Mouse (Mus musculus) bone marrow, adult 2 months (tissue): ENCODE data around the gene Stx6. TPM values are rescaled to one million over a fixed set of nuclear protein-coding genes. Genes with fewer than 3 reads are reported as not detected.
A peak's percentile ranks its signal among the peaks of the same experiment; 100 is the strongest.

ENCODE experiments used
- H3K27ac ChIP-seq: fragments of 200-500 bp; 2 replicates; pipeline ENCODE4 v1.5.1; 2012; ENCODE audit warnings: low read depth, mild to moderate bottlenecking, control low read depth, inconsistent platforms, low read length; ENCODE audit not compliant: control insufficient read depth, poor library complexity, insufficient read depth
- H3K4me1 ChIP-seq: fragments of 200-500 bp; 2 replicates; pipeline ENCODE4 v1.6.1; 2011; ENCODE audit warnings: low read length; ENCODE audit not compliant: control insufficient read depth, insufficient read depth
- H3K4me3 ChIP-seq: fragments of 200-500 bp; replicated peaks from 2 replicates; pipeline ENCODE3; 2011; ENCODE audit warnings: mild to moderate bottlenecking, low read depth, low read length, control low read depth; ENCODE audit not compliant: control insufficient read depth
- CTCF ChIP-seq: fragments of 200-500 bp; IDR thresholded peaks from 2 replicates; pipeline ENCODE4 v1.5.1; 2011; ENCODE audit warnings: low read length, control low read depth; ENCODE audit not compliant: control insufficient read depth, insufficient read depth
- POLR2A ChIP-seq: fragments of 200-500 bp; IDR thresholded peaks from 2 replicates; pipeline ENCODE4 v1.6.1; 2011; ENCODE audit warnings: low read depth, mild to moderate bottlenecking, control low read depth, low read length, borderline replicate concordance; ENCODE audit not compliant: control insufficient read depth
- WGBS: fragments of 180-500 bp; shearing (Covaris S2); methylation state at CpG from one replicate; pipeline ENCODE4 v1.1.7; 2018; 5-methylcytosine and 5-hydroxymethylcytosine counted together
- polyA plus RNA-seq: library from polyadenylated mRNA; stranded (reverse); fragments of >200 nt; gene quantifications from 2 replicates; pipeline ENCODE4 v1.2.4, GENCODE M21; 2011; ENCODE audit warnings: low replicate concordance; ENCODE audit not compliant: missing spikeins, insufficient read depth, insufficient read length

The Stx6 gene
- polyA plus RNA-seq, 1 experiment: 13.7 TPM

GRCm38 (mm10) chr1:155212936-155213774 lies 54.6 kb downstream of the Stx6 start:
- no peak overlapping the region for H3K27ac ChIP-seq
- TF ChIP-seq CTCF (no peak), POLR2A (no peak)
- no peak overlapping the region for H3K4me3 ChIP-seq
- H3K4me1 ChIP-seq: no peaks in the 10 kb centered on the region
- WGBS: 69% methylated on average over 18 of the region's 18 CpGs

GRCm38 (mm10) chr1:155213912-155214311 lies 55.4 kb downstream of the Stx6 start:
- no peak overlapping the region for H3K27ac ChIP-seq
- H3K4me1 ChIP-seq: no peaks in the 10 kb centered on the region
- TF ChIP-seq POLR2A: no peak
- WGBS: 86% methylated on average over 7 of the region's 7 CpGs
- H3K4me3 ChIP-seq: no peak overlapping the region

- TF ChIP-seq CTCF (peak; percentile 25; the same call in 1 of the 2 replicates), POLR2A (no peak)
- 53% methylated on average over 9 of the region's 9 CpGs for WGBS
- H3K4me3 ChIP-seq: no peak overlapping the region
- H3K4me1 ChIP-seq: no peaks in the 10 kb centered on the region
- no peak overlapping the region for H3K27ac ChIP-seq
Observed at GRCm38 (mm10) chr1:155215066-155215764, 56.7 kb downstream of the Stx6 start.

GRCm38 (mm10) chr1:155216313-155216712 lies 57.8 kb downstream of the Stx6 start:
- Histone ChIP-seq H3K4me1 (no peaks in the 10 kb centered on the region; the same call in 1 of the 2 replicates), H3K4me3 (no peak overlapping the region), H3K27ac (no peak overlapping the region)
- TF ChIP-seq CTCF (no peak), POLR2A (no peak)
- 81% methylated on average over 11 of the region's 11 CpGs for WGBS

- TF ChIP-seq CTCF (no peak), POLR2A (no peak)
- 60% methylated on average over 6 of the region's 6 CpGs for WGBS
- no peaks in the 10 kb centered on the region; the same call in 1 of the 2 replicates for H3K4me1 ChIP-seq
Observed at GRCm38 (mm10) chr1:155216844-155217243, 58.3 kb downstream of the Stx6 start.

GRCm38 (mm10) chr1:155217865-155218541 lies 59.5 kb downstream of the Stx6 start:
- H3K4me3 ChIP-seq: no peak overlapping the region
- 42% methylated on average over 9 of the region's 9 CpGs for WGBS
- no peak overlapping the region for H3K27ac ChIP-seq
- H3K4me1 ChIP-seq: peaks cover 6% of the 10 kb centered on the region
- no peak for TF ChIP-seq POLR2A
- peak; percentile 87 for TF ChIP-seq CTCF

More at GRCm38 (mm10) chr1:155216844-155217243, 58.3 kb downstream of the Stx6 start:
- Histone ChIP-seq H3K27ac (no peak overlapping the region), H3K4me3 (no peak overlapping the region)

GRCm38 (mm10) chr1:155218924-155219323 lies 60.4 kb downstream of the Stx6 start:
- TF ChIP-seq POLR2A (no peak), CTCF (no peak)
- Histone ChIP-seq H3K27ac (no peak overlapping the region), H3K4me3 (no peak overlapping the region), H3K4me1 (peaks cover 9% of the 10 kb centered on the region)
- WGBS: 81% methylated on average over 5 of the region's 5 CpGs
